Mouse (Mus musculus): ENCODE measurements around the gene Olfr1315-ps1. TPM values are rescaled to one million over a fixed set of nuclear protein-coding genes. Genes with fewer than 3 reads are reported as not detected.

The Olfr1315-ps1 gene
- not detected for polyA plus RNA-seq (2017; shearing (Covaris generic))

DNA sequence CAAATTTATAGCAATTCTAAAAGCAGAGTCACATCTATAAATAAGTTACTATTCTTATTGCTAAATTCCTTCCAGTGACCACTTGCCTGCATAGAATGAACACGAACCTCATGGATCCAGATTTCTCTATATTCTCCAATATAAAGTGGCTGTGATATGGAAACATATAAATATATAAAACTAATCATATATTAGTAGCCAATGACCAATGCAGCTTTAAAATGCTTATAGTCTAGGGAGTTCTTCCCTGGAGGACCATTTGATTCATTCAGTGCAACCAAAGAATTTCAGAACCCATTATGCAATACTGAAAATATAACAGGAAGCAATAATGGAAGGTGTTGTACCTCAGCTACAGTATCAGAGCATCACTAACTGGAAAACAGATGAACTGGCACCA lies at the start of gene Olfr1315-ps1:
Gene Olfr1315-ps1, minus strand, starts transcription at position 101 of the 400 bp plus-strand sequence.
- ATAC-seq, result no peak

DNA sequence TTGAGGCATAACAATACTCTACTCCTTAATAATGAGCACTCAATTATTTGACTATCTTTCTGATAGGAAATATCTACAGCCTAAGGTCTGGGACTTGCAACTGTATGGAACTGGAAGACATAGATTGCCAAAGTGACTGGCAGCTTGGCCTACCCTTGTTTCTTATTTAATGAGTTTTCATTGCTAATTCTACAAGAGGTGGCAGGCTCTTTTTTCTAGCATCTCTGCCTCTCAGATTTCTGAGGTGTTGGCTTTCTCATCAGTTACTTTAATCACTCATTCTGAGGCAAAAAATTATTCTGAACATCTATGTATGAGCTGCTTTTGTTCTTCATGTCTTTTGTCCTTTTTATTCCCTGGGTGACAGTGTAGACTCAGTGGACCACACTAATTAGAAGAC lies 38.7 kb upstream of the Olfr1315-ps1 start, which contains the start of gene Olfr1318:
Gene Olfr1318, plus strand, starts transcription at position 301 of the 400 bp plus-strand sequence.
- ATAC-seq, result no peak

DNA sequence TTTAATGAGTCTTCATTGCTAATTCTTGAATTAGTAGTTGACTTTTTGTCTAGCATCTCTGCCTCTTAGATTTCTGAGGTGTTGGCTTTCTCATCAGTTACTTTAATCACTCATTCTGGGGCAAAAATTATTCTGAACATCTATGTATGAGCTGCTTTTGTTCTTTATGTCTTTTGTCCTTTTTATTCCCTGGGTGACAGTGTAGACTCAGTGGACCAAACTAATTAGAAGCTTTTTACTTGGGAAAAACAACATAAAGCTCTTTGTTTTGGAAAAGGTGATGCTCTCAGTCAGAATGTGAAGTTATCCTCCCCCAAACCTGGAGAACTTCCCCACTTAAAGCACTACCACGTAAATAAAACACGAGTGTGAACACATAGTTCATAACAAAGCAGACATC lies 24.8 kb upstream of the Olfr1315-ps1 start, which contains the start of gene Olfr1317:
Gene Olfr1317, plus strand, starts transcription at position 301 of the 400 bp plus-strand sequence.
- no peak for ATAC-seq

DNA sequence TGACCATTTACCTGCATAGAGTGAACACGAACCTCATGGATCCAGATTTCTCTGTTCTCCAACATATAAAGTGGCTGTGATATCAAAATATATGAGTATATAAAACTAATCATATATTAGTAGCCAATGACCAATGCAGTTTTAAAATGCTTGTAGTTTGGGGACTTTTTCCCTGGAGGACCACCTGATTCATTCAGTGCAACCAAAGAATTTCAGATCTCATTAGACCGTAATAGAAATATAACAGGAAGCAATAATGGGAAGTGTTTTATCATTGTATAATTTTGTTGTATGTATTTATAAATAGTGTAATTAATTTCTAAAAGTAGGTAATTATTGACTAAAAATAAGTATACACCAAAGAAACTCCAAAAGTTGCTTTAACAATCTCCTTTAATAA lies 19.6 kb upstream of the Olfr1315-ps1 start, which contains the start of gene Olfr1316:
Gene Olfr1316, minus strand, starts transcription at position 101 of the 400 bp plus-strand sequence.
- no peak for ATAC-seq

DNA sequence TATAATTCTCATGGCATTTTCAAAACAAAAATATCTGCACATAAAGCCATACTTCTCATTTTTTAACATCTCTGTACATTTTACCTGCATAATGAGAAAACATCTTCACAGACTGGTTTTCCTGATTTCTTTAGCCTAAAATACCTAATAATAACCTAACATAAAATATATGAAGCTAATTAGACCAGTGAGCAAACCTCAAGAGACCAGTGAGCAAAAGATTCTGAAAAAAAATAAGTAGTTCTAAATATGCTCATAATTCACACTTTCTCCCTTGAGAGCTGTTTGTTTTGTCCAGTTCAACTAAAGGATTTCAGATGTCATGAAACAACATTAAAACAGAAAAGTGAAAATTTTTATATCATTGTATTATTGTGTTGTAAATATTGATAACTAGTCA lies 18.6 kb downstream of the Olfr1315-ps1 start, which contains the start of gene Olfr1314:
Gene Olfr1314, minus strand, starts transcription at position 101 of the 400 bp plus-strand sequence.
- no peak for ATAC-seq

DNA sequence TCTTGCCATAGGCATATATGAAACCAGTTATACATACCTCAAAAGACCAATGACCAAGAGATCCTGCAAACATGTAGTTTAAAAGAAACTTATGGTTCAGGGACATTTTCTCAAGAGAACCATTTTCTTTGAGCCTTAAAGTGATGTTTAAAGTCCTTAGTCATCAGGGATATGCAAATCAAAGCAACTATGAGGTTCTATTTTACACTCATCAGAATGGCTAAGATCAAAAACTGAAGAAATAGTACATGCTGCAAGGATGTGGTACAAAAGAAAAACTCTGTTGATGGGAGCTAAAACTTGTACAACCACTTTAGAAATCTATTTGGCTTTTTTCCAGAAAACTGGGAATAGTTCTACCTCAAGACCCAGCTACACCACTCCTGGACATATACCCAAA lies 37.5 kb downstream of the Olfr1315-ps1 start, which contains the start of gene Olfr1313:
Gene Olfr1313, minus strand, starts transcription at position 101 of the 400 bp plus-strand sequence.
- ATAC-seq, result no peak

Other genes with a start within 250 kb of the Olfr1315-ps1 start
- not detected for gene Olfr1305, start 238.3 kb downstream of the Olfr1315-ps1 start, polyA plus RNA-seq (2017; shearing (Covaris generic))
- gene Olfr1306, start 199.2 kb downstream of the Olfr1315-ps1 start, polyA plus RNA-seq (2017; shearing (Covaris generic)), result not detected
- gene Olfr1307, start 166.0 kb downstream of the Olfr1315-ps1 start, polyA plus RNA-seq (2017; shearing (Covaris generic)), result under 1 TPM in 1 of 2 experiments, not detected in 1; 0.08 TPM
- gene Olfr1308, start 150.5 kb downstream of the Olfr1315-ps1 start, polyA plus RNA-seq (2017; shearing (Covaris generic)), result not detected
- gene Olfr1309, start 125.2 kb downstream of the Olfr1315-ps1 start, polyA plus RNA-seq (2017; shearing (Covaris generic)), result not detected
- gene Olfr1310, start 102.7 kb downstream of the Olfr1315-ps1 start, polyA plus RNA-seq (2017; shearing (Covaris generic)), result not detected
- not detected for gene Olfr1311, start 91.0 kb downstream of the Olfr1315-ps1 start, polyA plus RNA-seq (2017; shearing (Covaris generic))
- gene Olfr1312, start 65.2 kb downstream of the Olfr1315-ps1 start, polyA plus RNA-seq (2017; shearing (Covaris generic)), result under 1 TPM in 1 of 2 experiments, not detected in 1; 0.08 TPM
- gene Olfr1313, start 37.6 kb downstream of the Olfr1315-ps1 start, polyA plus RNA-seq (2017; shearing (Covaris generic)), result not detected
- not detected for gene Olfr1314, start 18.7 kb downstream of the Olfr1315-ps1 start, polyA plus RNA-seq (2017; shearing (Covaris generic))
- under 1 TPM in 1 of 2 experiments, not detected in 1; 0.11 TPM for gene Olfr1316, start 19.5 kb upstream of the Olfr1315-ps1 start, polyA plus RNA-seq (2017; shearing (Covaris generic))
- not detected for gene Olfr1317, start 24.9 kb upstream of the Olfr1315-ps1 start, polyA plus RNA-seq (2017; shearing (Covaris generic))
- gene Olfr1318, start 38.8 kb upstream of the Olfr1315-ps1 start, polyA plus RNA-seq (2017; shearing (Covaris generic)), result not detected
- gene Lpcat4, start 124.0 kb upstream of the Olfr1315-ps1 start, polyA plus RNA-seq (2017; shearing (Covaris generic)), result 10 to 100 TPM; 25.3 to 33.5 TPM
- not detected for gene Nutm1, start 143.9 kb upstream of the Olfr1315-ps1 start, polyA plus RNA-seq (2017; shearing (Covaris generic))
- 100 to 1,000 TPM; 171 to 211 TPM for gene Nop10, start 146.5 kb upstream of the Olfr1315-ps1 start, polyA plus RNA-seq (2017; shearing (Covaris generic))
- 10 to 100 TPM; 47.9 to 48.7 TPM for gene Slc12a6, start 150.4 kb upstream of the Olfr1315-ps1 start, polyA plus RNA-seq (2017; shearing (Covaris generic))
- not detected for gene Gm21985, start 150.9 kb upstream of the Olfr1315-ps1 start, polyA plus RNA-seq (2017; shearing (Covaris generic))

Data from activated CD4-positive, CD25-positive, alpha-beta regulatory T cell, adult 4 months (primary cell).